28 mouse cellular contexts compared by ENCODE assay signal in genomic region chr8:8403410-8403809, GRCm38 (mm10).
"Had no signal": no experiment of that assay in that cellular context is flagged by ENCODE, and none has a peak within 500 bp of the region (broad histone marks: within the 10 kb centered on the region; RNA-seq: fewer than 3 reads in every experiment).

No protein-coding gene starts in this region.

- H3K27ac ChIP-seq: embryonic facial prominence, embryonic 10.5 days; embryonic facial prominence, embryonic 12.5 days; embryonic facial prominence, embryonic 13.5 days; embryonic facial prominence, embryonic 15.5 days; forebrain, embryonic 10.5 days; forebrain, embryonic 12.5 days; forebrain, embryonic 13.5 days; forebrain, embryonic 15.5 days; gastrocnemius, adult 2 months had no signal

- H3K4me3 ChIP-seq: embryonic facial prominence, embryonic 10.5 days; embryonic facial prominence, embryonic 12.5 days; embryonic facial prominence, embryonic 13.5 days; embryonic facial prominence, embryonic 15.5 days; erythroblast, embryonic 14.5 days; forebrain, embryonic 10.5 days; forebrain, embryonic 12.5 days; forebrain, embryonic 13.5 days; forebrain, embryonic 15.5 days; gastrocnemius, adult 2 months had no signal

- H3K9me3 ChIP-seq: embryonic facial prominence, embryonic 12.5 days; embryonic facial prominence, embryonic 15.5 days; forebrain, embryonic 10.5 days; forebrain, embryonic 12.5 days; forebrain, embryonic 13.5 days; forebrain, embryonic 15.5 days had no signal

- DNase-seq: cerebellum, adult 2 months; cerebellum, adult 8-10 months; cerebellum, adult 9-10 months; cerebellum, adult 9-11 months; cerebellum, postnatal 10 days; cerebellum, postnatal 14 days; cerebellum, postnatal 25 days; cerebellum, postnatal 36 days; embryo, embryonic 11 days; forebrain, postnatal 0 days; gastrocnemius, adult 2 months; gastrocnemius, postnatal 10 days; gastrocnemius, postnatal 14 days; gastrocnemius, postnatal 25 days; gastrocnemius, postnatal 36 days; heart, adult 11 months; heart, adult 18-20 months had no signal

- H3K4me2 ChIP-seq: embryonic facial prominence, embryonic 12.5 days; embryonic facial prominence, embryonic 13.5 days; embryonic facial prominence, embryonic 15.5 days; forebrain, embryonic 12.5 days; forebrain, embryonic 13.5 days; forebrain, embryonic 15.5 days had no signal

- H3K36me3 ChIP-seq: embryonic facial prominence, embryonic 10.5 days; embryonic facial prominence, embryonic 12.5 days; embryonic facial prominence, embryonic 13.5 days; embryonic facial prominence, embryonic 15.5 days; forebrain, embryonic 10.5 days; forebrain, embryonic 12.5 days; forebrain, embryonic 15.5 days had no signal

- ATAC-seq: forebrain, embryonic 13.5 days; forebrain, embryonic 14.5 days; forebrain, embryonic 15.5 days; forebrain, embryonic 16.5 days; forebrain, postnatal 0 days had no signal

- H3K9ac ChIP-seq: embryonic facial prominence, embryonic 12.5 days; embryonic facial prominence, embryonic 13.5 days; embryonic facial prominence, embryonic 15.5 days; forebrain, embryonic 12.5 days; forebrain, embryonic 13.5 days; forebrain, embryonic 15.5 days; forebrain, postnatal 0 days had no signal

- H3K27me3 ChIP-seq: embryonic facial prominence, embryonic 12.5 days; embryonic facial prominence, embryonic 13.5 days; embryonic facial prominence, embryonic 15.5 days; forebrain, embryonic 12.5 days; forebrain, embryonic 13.5 days; forebrain, embryonic 15.5 days had no signal

- H3K4me1 ChIP-seq: embryonic facial prominence, embryonic 10.5 days; embryonic facial prominence, embryonic 12.5 days; embryonic facial prominence, embryonic 13.5 days; embryonic facial prominence, embryonic 15.5 days; forebrain, embryonic 10.5 days; forebrain, embryonic 12.5 days; forebrain, embryonic 13.5 days; forebrain, embryonic 15.5 days had no signal
